Mouse (Mus musculus) heart, embryonic 15.5 days (tissue): ENCODE data around the gene Tktl2. TPM values are rescaled to one million over a fixed set of nuclear protein-coding genes. Genes with fewer than 3 reads are reported as not detected.
A peak's percentile ranks its signal among the peaks of the same experiment; 100 is the strongest.

Source experiments
- ATAC-seq: fragments of 200-750 bp; cut with Nextera tagmentation; replicated peaks from 2 replicates; pipeline ENCODE4 v1.8.0; 2017; ENCODE audit warnings: low read depth, moderate TSS enrichment; ENCODE audit not compliant: insufficient number of reproducible peaks, insufficient read depth, low FRiP score
- H3K27ac ChIP-seq: fragments of 300-500 bp; sonication (generic); 2 replicates; pipeline ENCODE4 v1.5.1; 2015; ENCODE audit warnings: mild to moderate bottlenecking, inconsistent platforms
- H3K27me3 ChIP-seq: fragments of 300-500 bp; sonication (generic); 2 replicates; pipeline ENCODE4 v1.6.1; 2015; ENCODE audit warnings: inconsistent platforms
- H3K36me3 ChIP-seq: fragments of 300-500 bp; sonication (generic); 2 replicates; pipeline ENCODE4 v1.6.1; 2015; ENCODE audit warnings: mild to moderate bottlenecking, inconsistent platforms
- H3K4me1 ChIP-seq: fragments of 300-500 bp; sonication (generic); replicated peaks from 2 replicates; pipeline ENCODE4 v1.6.1; 2015; ENCODE audit warnings: inconsistent platforms
- H3K4me2 ChIP-seq: fragments of 300-500 bp; sonication (generic); 2 replicates; pipeline ENCODE4 v1.6.1; 2015; ENCODE audit warnings: inconsistent platforms, mild to moderate bottlenecking, moderate library complexity
- H3K4me3 ChIP-seq: fragments of 300-500 bp; sonication (generic); 2 replicates; pipeline ENCODE4 v1.5.1; 2015; ENCODE audit warnings: mild to moderate bottlenecking, inconsistent platforms
- H3K9ac ChIP-seq: fragments of 300-500 bp; sonication (generic); 2 replicates; pipeline ENCODE4 v1.6.1; 2015; ENCODE audit warnings: mild to moderate bottlenecking, inconsistent platforms
- H3K9me3 ChIP-seq: fragments of 300-500 bp; sonication (generic); replicated peaks from 2 replicates; pipeline ENCODE4 v1.6.1; 2016; ENCODE audit warnings: inconsistent platforms
- WGBS: fragments of 180-500 bp; shearing (Covaris S2); methylation state at CpG from one replicate; pipeline ENCODE4 v1.1.7; 2015; ENCODE audit warnings: mixed read lengths; 5-methylcytosine and 5-hydroxymethylcytosine counted together
- polyA plus RNA-seq: library from polyadenylated mRNA; unstranded; fragments of >200 nt; fragmentation: Nextera tagmentation; extraction: Ambion mirVana; gene quantifications from 2 replicates; pipeline ENCODE4 v1.2.1, GENCODE M21; 2015

Tktl2 gene
- polyA plus RNA-seq, result not detected in 2 replicates

- no peak within 1 kb of the TSS for H3K4me2 ChIP-seq
- no peak within 1 kb of the TSS for H3K27ac ChIP-seq
- H3K36me3 ChIP-seq, result no peaks in the 10 kb centered on the region
- no peak within 1 kb of the TSS for H3K4me3 ChIP-seq
- no peaks in the 10 kb centered on the region for H3K9me3 ChIP-seq
- 90% methylated on average over 22 of the region's 22 CpGs for WGBS
- ATAC-seq, result no peak
- no peaks in the 10 kb centered on the region for H3K4me1 ChIP-seq
- no peaks in the 10 kb centered on the region for H3K27me3 ChIP-seq
- no peak within 1 kb of the TSS for H3K9ac ChIP-seq
These were observed at the start of gene Tktl2 for GRCm38 (mm10) chr8:66511537-66511936. TSS of gene Tktl2 (plus strand) at chr8:66511756.

- no peak overlapping the region for H3K4me2 ChIP-seq
- H3K36me3 ChIP-seq, result no peaks in the 10 kb centered on the region
- H3K27ac ChIP-seq, result no peak overlapping the region
- H3K4me3 ChIP-seq, result no peak overlapping the region
- H3K27me3 ChIP-seq, result no peaks in the 10 kb centered on the region
- H3K9me3 ChIP-seq, result no peaks in the 10 kb centered on the region
- H3K9ac ChIP-seq, result no peak overlapping the region
- H3K4me1 ChIP-seq, result no peaks in the 10 kb centered on the region
- WGBS, result 49% methylated on average over 3 of the region's 3 CpGs
- ATAC-seq, result no peak
These were observed 41.7 kb upstream of the Tktl2 start for GRCm38 (mm10) chr8:66469821-66470220.

DNA sequence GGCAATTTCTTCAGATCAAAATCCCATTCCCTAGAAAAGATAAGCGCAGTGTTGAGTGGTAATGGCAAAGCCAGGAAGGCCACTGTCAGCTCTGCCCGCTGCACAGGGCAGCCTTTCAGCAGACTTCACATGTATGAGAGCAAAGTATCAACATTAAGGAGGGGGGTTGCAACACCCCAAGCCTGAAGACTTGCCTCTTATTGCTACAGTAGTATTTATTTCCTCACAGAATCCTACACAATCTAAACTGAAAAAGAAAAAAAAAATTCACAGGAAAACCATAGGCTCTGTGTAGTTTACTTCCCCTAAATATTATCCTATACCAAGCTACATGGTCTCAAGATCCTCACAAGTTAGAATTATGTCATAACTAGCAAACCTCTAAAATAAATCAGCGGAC is 34.7 kb upstream of the Tktl2 start:
- H3K27ac ChIP-seq, result no peak overlapping the region
- ATAC-seq, result no peak
- no peaks in the 10 kb centered on the region for H3K9me3 ChIP-seq
- no peak overlapping the region for H3K4me2 ChIP-seq
- no peak overlapping the region for H3K4me3 ChIP-seq
- H3K9ac ChIP-seq, result no peak overlapping the region
- peaks cover 47% of the 10 kb centered on the region for H3K36me3 ChIP-seq
- no peaks in the 10 kb centered on the region for H3K4me1 ChIP-seq
- no peaks in the 10 kb centered on the region for H3K27me3 ChIP-seq
- WGBS, result 93% methylated on average over 3 of the region's 3 CpGs

DNA sequence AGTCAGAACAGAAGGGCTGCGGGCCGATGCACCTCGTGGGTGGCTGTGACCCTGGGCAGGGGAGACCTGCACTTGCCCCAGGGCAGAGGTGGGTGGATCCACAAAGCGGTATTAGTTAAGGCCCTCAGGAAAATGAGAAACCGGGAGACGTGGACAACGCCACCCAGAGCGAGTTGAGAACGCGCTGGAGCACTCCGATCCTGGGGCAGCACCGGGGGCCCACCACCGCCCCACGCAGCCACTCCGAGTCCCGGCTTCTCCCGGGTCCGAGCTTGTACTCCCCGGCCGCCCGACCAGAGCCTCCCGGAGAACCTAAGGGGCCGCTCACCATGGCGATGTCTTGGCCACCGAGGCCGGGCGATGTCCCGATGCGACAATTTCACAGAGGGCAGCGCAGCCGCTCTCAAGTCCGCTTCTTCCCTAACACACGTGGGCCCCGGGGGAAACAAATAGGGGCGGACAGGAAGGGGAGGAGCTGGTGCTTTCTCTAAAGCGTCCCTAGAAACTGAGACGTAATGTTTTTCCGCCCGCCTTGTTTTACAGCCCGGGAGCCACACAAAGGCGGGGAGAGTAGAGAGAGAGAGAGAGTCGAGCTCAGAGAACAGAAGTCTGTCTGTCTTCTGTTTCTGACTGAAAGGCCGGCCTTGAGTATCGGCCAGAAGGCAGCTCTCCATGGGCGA is 25.3 kb upstream of the Tktl2 start, which contains the start of gene Tma16:
Tma16 (minus strand) TSS at position 447 of the 680 bp plus-strand sequence.
- peaks cover 15% of the 10 kb centered on the region; the same call in 1 of the 2 replicates for H3K36me3 ChIP-seq
- H3K4me2 ChIP-seq, result peak within 1 kb of the TSS; percentile 84
- H3K9me3 ChIP-seq, result no peaks in the 10 kb centered on the region
- no peaks in the 10 kb centered on the region for H3K27me3 ChIP-seq
- peak within 1 kb of the TSS; percentile 100 for H3K4me3 ChIP-seq
- peaks cover 7% of the 10 kb centered on the region for H3K4me1 ChIP-seq
- peak within 1 kb of the TSS; percentile 50 for H3K27ac ChIP-seq
- H3K9ac ChIP-seq, result peak within 1 kb of the TSS; percentile 94
- WGBS, result under 1% methylated on average over 45 of the region's 45 CpGs
- peak; percentile 88 for ATAC-seq

DNA sequence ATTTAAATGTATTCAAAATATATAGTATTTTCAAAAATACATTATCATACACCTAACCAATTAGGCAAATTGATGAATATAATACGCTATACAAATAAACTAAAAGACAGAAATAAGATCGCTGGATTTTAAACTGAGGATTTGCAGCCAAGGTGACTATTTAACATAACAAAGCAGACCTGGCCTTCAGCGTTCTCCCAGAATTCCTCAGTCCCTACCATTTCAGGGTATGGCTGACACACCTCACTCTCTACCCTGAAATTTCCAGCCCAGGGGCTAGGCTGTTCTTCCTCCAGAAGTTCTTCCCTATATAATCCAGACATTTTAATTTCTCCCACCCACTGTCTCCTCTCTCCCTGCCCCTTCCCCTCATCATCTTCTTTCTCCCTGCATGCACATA is 23.0 kb upstream of the Tktl2 start:
- Histone ChIP-seq H3K4me3 (no peak overlapping the region), H3K4me2 (no peak overlapping the region), H3K36me3 (no peaks in the 10 kb centered on the region), H3K27ac (no peak overlapping the region), H3K4me1 (peaks cover 7% of the 10 kb centered on the region), H3K9me3 (no peaks in the 10 kb centered on the region), H3K9ac (no peak overlapping the region), H3K27me3 (no peaks in the 10 kb centered on the region)
- WGBS, result 46% methylated on average over 3 of the region's 3 CpGs
- ATAC-seq, result no peak

DNA sequence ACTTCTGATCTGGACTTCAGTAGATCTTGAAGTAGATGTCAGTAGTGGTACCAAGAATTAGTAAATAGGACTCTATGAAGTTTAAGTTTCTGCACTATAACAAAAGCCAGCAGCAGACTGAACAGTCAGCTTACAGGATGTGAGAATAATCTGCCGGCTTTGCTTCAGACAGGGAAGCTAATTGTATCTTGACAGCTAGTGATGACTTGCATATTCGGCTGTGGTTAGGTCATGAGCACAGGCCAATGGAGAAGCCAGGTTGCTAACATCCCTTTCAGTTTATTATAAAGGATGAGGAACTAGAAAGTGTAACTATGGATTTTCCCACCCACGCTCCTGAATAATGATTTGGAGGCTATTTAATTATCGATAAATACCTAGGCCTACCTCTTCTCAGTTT is 20.9 kb upstream of the Tktl2 start:
- no peak overlapping the region for H3K4me2 ChIP-seq
- peaks cover under 1% of the 10 kb centered on the region; the same call in 1 of the 2 replicates for H3K4me1 ChIP-seq
- H3K9me3 ChIP-seq, result no peaks in the 10 kb centered on the region
- no peak overlapping the region for H3K4me3 ChIP-seq
- 64% methylated on average over 4 of the region's 4 CpGs for WGBS
- no peak overlapping the region for H3K9ac ChIP-seq
- H3K27ac ChIP-seq, result no peak overlapping the region
- no peaks in the 10 kb centered on the region for H3K36me3 ChIP-seq
- H3K27me3 ChIP-seq, result no peaks in the 10 kb centered on the region
- ATAC-seq, result no peak

- WGBS, result 63% methylated on average over 2 of the region's 2 CpGs
- H3K9ac ChIP-seq, result no peak overlapping the region
- no peak overlapping the region for H3K4me3 ChIP-seq
- no peak overlapping the region for H3K27ac ChIP-seq
- H3K36me3 ChIP-seq, result no peaks in the 10 kb centered on the region
- H3K4me1 ChIP-seq, result no peaks in the 10 kb centered on the region
- no peak overlapping the region for H3K4me2 ChIP-seq
- H3K27me3 ChIP-seq, result 0 out of 2 replicates have a peak, but pooled peaks cover 4% of the 10 kb centered on the region
- ATAC-seq, result no peak
- no peaks in the 10 kb centered on the region for H3K9me3 ChIP-seq
These were observed 17.1 kb upstream of the Tktl2 start for GRCm38 (mm10) chr8:66494496-66494895.

- no peak overlapping the region for H3K9ac ChIP-seq
- no peak for ATAC-seq
- H3K9me3 ChIP-seq, result no peaks in the 10 kb centered on the region
- no peaks in the 10 kb centered on the region for H3K36me3 ChIP-seq
- no peak overlapping the region for H3K4me2 ChIP-seq
- 0 out of 2 replicates have a peak, but pooled peaks cover 4% of the 10 kb centered on the region for H3K27me3 ChIP-seq
- WGBS, result 6% methylated on average over 8 of the region's 8 CpGs
- no peak overlapping the region for H3K4me3 ChIP-seq
- no peaks in the 10 kb centered on the region for H3K4me1 ChIP-seq
- H3K27ac ChIP-seq, result no peak overlapping the region
These were observed 15.8 kb upstream of the Tktl2 start for GRCm38 (mm10) chr8:66495726-66496125.

GRCm38 (mm10) chr8:66496998-66497577 is 14.5 kb upstream of the Tktl2 start:
- no peak overlapping the region for H3K4me3 ChIP-seq
- H3K9ac ChIP-seq, result no peak overlapping the region
- 27% methylated on average over 4 of the region's 4 CpGs for WGBS
- 0 out of 2 replicates have a peak, but pooled peaks cover 4% of the 10 kb centered on the region for H3K27me3 ChIP-seq
- no peak overlapping the region for H3K4me2 ChIP-seq
- H3K27ac ChIP-seq, result no peak overlapping the region
- H3K36me3 ChIP-seq, result no peaks in the 10 kb centered on the region
- H3K9me3 ChIP-seq, result no peaks in the 10 kb centered on the region
- no peak for ATAC-seq
- H3K4me1 ChIP-seq, result no peaks in the 10 kb centered on the region

DNA sequence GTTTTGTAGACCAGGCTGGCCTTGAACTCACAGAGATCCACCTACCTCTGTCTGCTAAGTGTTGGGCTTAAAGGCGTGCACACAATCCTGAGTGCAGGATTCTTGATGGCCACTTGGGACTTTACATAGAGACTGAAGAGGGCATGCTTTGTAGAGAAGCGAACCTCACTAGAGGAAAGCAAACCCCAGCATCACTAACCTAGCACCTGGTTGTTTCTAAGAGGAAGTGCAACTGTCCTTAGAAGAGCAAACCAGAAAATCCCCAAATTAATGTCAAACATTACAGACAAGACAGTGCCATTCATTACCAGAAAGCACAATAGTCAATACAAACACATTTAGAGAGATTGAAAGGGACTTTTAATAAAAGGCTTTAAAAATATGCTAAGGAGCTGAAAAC is 8.2 kb upstream of the Tktl2 start:
- no peak overlapping the region for H3K27ac ChIP-seq
- no peaks in the 10 kb centered on the region for H3K4me1 ChIP-seq
- 69% methylated on average over 2 of the region's 2 CpGs for WGBS
- no peak overlapping the region for H3K9ac ChIP-seq
- H3K4me2 ChIP-seq, result no peak overlapping the region
- H3K36me3 ChIP-seq, result no peaks in the 10 kb centered on the region
- no peaks in the 10 kb centered on the region for H3K27me3 ChIP-seq
- no peak for ATAC-seq
- no peak overlapping the region for H3K4me3 ChIP-seq
- H3K9me3 ChIP-seq, result no peaks in the 10 kb centered on the region

GRCm38 (mm10) chr8:66519149-66519548 is 7.6 kb downstream of the Tktl2 start:
- H3K4me3 ChIP-seq, result no peak overlapping the region
- H3K36me3 ChIP-seq, result no peaks in the 10 kb centered on the region
- ATAC-seq, result no peak
- no peaks in the 10 kb centered on the region for H3K4me1 ChIP-seq
- no peaks in the 10 kb centered on the region for H3K27me3 ChIP-seq
- WGBS, result 64% methylated on average over 2 of the region's 2 CpGs
- no peak overlapping the region for H3K4me2 ChIP-seq
- H3K9me3 ChIP-seq, result no peaks in the 10 kb centered on the region
- no peak overlapping the region for H3K27ac ChIP-seq
- no peak overlapping the region for H3K9ac ChIP-seq

- Histone ChIP-seq H3K4me3 (no peak overlapping the region), H3K36me3 (no peaks in the 10 kb centered on the region), H3K27me3 (no peaks in the 10 kb centered on the region), H3K4me1 (no peaks in the 10 kb centered on the region), H3K9me3 (no peaks in the 10 kb centered on the region), H3K4me2 (no peak overlapping the region), H3K27ac (no peak overlapping the region), H3K9ac (no peak overlapping the region)
- no peak for ATAC-seq
These were observed 9.0 kb downstream of the Tktl2 start for GRCm38 (mm10) chr8:66520576-66520975.
